17 mouse cellular contexts compared by ENCODE assay signal in genomic region chr1:91984507-91984906, GRCm38 (mm10).
DNase-seq lines count a peak whose midpoint lies in the region; ATAC-seq and TF ChIP-seq lines count a peak whose summit lies in the region.
"Had no signal": no experiment of that assay in that cellular context is flagged by ENCODE, and none has a peak within 500 bp of the region (broad histone marks: within the 10 kb centered on the region; RNA-seq: fewer than 3 reads in every experiment).

No protein-coding gene starts in this region.

- no peak overlapping the region for H3K27ac ChIP-seq in forebrain, postnatal 0 days (ENCODE audit: low read depth, low read length)
- H3K27ac ChIP-seq: embryonic facial prominence, embryonic 13.5 days; heart, adult 2 months; intestine, embryonic 15.5 days; stomach, embryonic 15.5 days had no signal

- peak overlapping the region; percentile 38 for H3K4me3 ChIP-seq in megakaryocyte, embryonic 14.5 days (replicated peaks)
- no peak overlapping the region for H3K4me3 ChIP-seq in forebrain, postnatal 0 days (ENCODE audit: low read depth, low read length)
- H3K4me3 ChIP-seq: embryonic facial prominence, embryonic 13.5 days; heart, adult 2 months; intestine, embryonic 15.5 days; stomach, embryonic 15.5 days had no signal

- peaks cover 94% of the 10 kb centered on the region for H3K36me3 ChIP-seq in megakaryocyte, embryonic 14.5 days (replicated peaks; ENCODE audit: low read length)
- peaks cover 52% of the 10 kb centered on the region for H3K36me3 ChIP-seq in forebrain, postnatal 0 days (ENCODE audit: insufficient read depth)

- H3K9me3 ChIP-seq in megakaryocyte, embryonic 14.5 days = no peaks in the 10 kb centered on the region
- H3K9me3 ChIP-seq in forebrain, postnatal 0 days (ENCODE audit: low read length) = no peaks in the 10 kb centered on the region
- H3K9me3 ChIP-seq: embryonic facial prominence, embryonic 13.5 days; intestine, embryonic 15.5 days; stomach, embryonic 15.5 days had no signal

- no peak for TF ChIP-seq CTCF in forebrain, postnatal 0 days (IDR thresholded peaks at IDR 0.05; ENCODE audit: low read depth)

- no peak overlapping the region for H3K9ac ChIP-seq in forebrain, postnatal 0 days
- H3K9ac ChIP-seq: embryonic facial prominence, embryonic 13.5 days; intestine, embryonic 15.5 days; stomach, embryonic 15.5 days had no signal

- H3K4me1 ChIP-seq in megakaryocyte, embryonic 14.5 days = peaks cover 66% of the 10 kb centered on the region
- H3K4me1 ChIP-seq in forebrain, postnatal 0 days (ENCODE audit: insufficient read depth) = no peaks in the 10 kb centered on the region
- H3K4me1 ChIP-seq: embryonic facial prominence, embryonic 13.5 days; intestine, embryonic 15.5 days; stomach, embryonic 15.5 days had no signal

- no peaks in the 10 kb centered on the region for H3K27me3 ChIP-seq in megakaryocyte, embryonic 14.5 days (replicated peaks)
- H3K27me3 ChIP-seq in forebrain, postnatal 0 days (ENCODE audit: insufficient read depth, low read length) = no peaks in the 10 kb centered on the region
- H3K27me3 ChIP-seq: embryonic facial prominence, embryonic 13.5 days; intestine, embryonic 15.5 days; Patski; stomach, embryonic 15.5 days had no signal

- ATAC-seq in hematopoietic stem cell, adult 5-6 weeks (replicated peaks in 1 of 2; ENCODE audit: insufficient read depth in 1 of 2, low FRiP score in 2 of 2, low TSS enrichment in 1 of 2, low read depth in 1 of 2, poor library complexity in 2 of 2, severe bottlenecking in 2 of 2) = peak; percentile 50 to 74; a peak in 3 of 4 replicates
- no peak for ATAC-seq in forebrain, postnatal 0 days
- ATAC-seq: intestine, embryonic 15.5 days; Patski had no signal

- WGBS in forebrain, postnatal 0 days = 80% methylated on average over 8 of the region's 8 CpGs

- no peak overlapping the region for H3K4me2 ChIP-seq in forebrain, postnatal 0 days (ENCODE audit: low read depth)
- H3K4me2 ChIP-seq: embryonic facial prominence, embryonic 13.5 days; intestine, embryonic 15.5 days; stomach, embryonic 15.5 days had no signal

- DNase-seq in thymus, postnatal 4 days = peak; percentile 20
- DNase-seq in thymus, postnatal 10 days (ENCODE audit: low spot score in 2 of 2) = no peak
- DNase-seq in forebrain, postnatal 0 days = no peak
- no peak for DNase-seq in embryo, embryonic 11 days
- no peak for DNase-seq in frontal cortex, postnatal 14 days (ENCODE audit: low spot score in 2 of 2)
- DNase-seq: cerebellum, postnatal 36 days; heart, adult 2 months; heart, postnatal 14 days; kidney, postnatal 10 days; layer of hippocampus, adult 9-11 months; right cerebral cortex, postnatal 4 days had no signal
